Mouse (Mus musculus): ENCODE measurements at regions not wholly inside any gene's neighbourhood (a gene's known extent, or its start where the extent isn't known, plus 50 kb on each side); places are given as distances from the start of the nearest gene placed in this dataset.

GRCm38 (mm10) chr2:128353457-128353856 is 227.6 kb downstream of the Bcl2l11 start:
- DNase-seq (ENCODE audit: low spot score) (no peak), ATAC-seq (ENCODE audit: low read depth) (no peak)
- H3K4me2 ChIP-seq (ENCODE audit: low read depth, low read length): no peak overlapping the region
- H3K9me3 ChIP-seq (ENCODE audit: control insufficient read depth, low read length): peaks cover 12% of the 10 kb centered on the region
- no peak overlapping the region for H3K4me3 ChIP-seq (ENCODE audit: low read depth, low read length)
- H3K4me1 ChIP-seq (ENCODE audit: control insufficient read depth, insufficient read depth, low read length): no peaks in the 10 kb centered on the region
- H3K27me3 ChIP-seq (replicated peaks; ENCODE audit: control insufficient read depth, insufficient read depth, low read length): no peaks in the 10 kb centered on the region
- no peak overlapping the region for H3K9ac ChIP-seq (ENCODE audit: low read depth, low read length)
- no peak overlapping the region for H3K27ac ChIP-seq (replicated peaks; ENCODE audit: low read depth, low read length)
- H3K36me3 ChIP-seq (ENCODE audit: control insufficient read depth, insufficient read depth, low read length): no peaks in the 10 kb centered on the region
- 78% methylated on average over 3 of the region's 3 CpGs for WGBS

DNA sequence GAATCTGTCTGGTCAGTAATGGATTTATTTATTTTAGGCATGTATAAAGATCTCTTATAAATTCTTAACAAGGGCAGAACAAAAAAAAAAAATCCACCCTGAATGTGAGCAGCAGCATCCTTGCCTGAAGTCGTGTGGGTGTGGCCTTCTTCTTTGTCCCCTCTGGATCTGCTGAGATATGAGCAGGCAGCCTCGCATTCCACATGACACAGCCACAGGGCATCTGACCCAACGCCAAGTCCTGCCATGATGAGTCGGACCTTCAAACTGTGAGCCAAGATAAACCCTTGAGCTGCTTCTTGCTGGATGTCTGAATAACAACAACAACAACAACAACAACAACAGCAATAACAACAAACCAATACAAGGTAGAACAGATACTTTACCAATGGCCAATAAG is 230.5 kb downstream of the Bcl2l11 start:
- Histone ChIP-seq H3K9me3 (ENCODE audit: control insufficient read depth, low read length) (peaks cover 12% of the 10 kb centered on the region), H3K9ac (ENCODE audit: low read depth, low read length) (no peak overlapping the region), H3K36me3 (ENCODE audit: control insufficient read depth, insufficient read depth, low read length) (no peaks in the 10 kb centered on the region), H3K4me2 (ENCODE audit: low read depth, low read length) (no peak overlapping the region), H3K27ac (replicated peaks; ENCODE audit: low read depth, low read length) (no peak overlapping the region), H3K4me1 (ENCODE audit: control insufficient read depth, insufficient read depth, low read length) (no peaks in the 10 kb centered on the region), H3K27me3 (replicated peaks; ENCODE audit: control insufficient read depth, insufficient read depth, low read length) (no peaks in the 10 kb centered on the region), H3K4me3 (ENCODE audit: low read depth, low read length) (no peak overlapping the region)
- ATAC-seq (ENCODE audit: low read depth): no peak
- 75% methylated on average over 4 of the region's 4 CpGs for WGBS
- DNase-seq (ENCODE audit: low spot score): no peak

DNA sequence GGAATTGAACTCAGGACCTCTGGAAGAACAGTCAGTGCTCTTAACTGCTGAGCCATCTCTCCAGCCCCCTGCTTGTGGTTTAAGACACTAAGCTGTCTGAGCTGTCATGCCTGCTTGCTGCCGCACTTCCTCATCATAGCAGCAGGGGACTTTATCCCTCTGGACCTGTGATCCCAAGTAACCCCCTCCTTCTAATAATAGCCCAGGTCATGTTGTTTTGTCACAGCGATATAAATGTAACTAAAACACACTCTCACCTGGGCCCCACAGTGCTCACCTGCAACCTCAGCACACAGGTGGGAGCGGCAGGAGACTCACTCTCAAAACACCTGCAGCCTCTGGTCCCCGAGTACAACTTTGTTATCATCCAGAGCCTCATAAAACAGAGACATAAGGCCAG is 231.9 kb upstream of the Spdye4c start:
- no peaks in the 10 kb centered on the region for H3K27me3 ChIP-seq (replicated peaks; ENCODE audit: control insufficient read depth, insufficient read depth, low read length)
- ATAC-seq (ENCODE audit: low read depth) (no peak), DNase-seq (ENCODE audit: low spot score) (no peak)
- H3K4me1 ChIP-seq (ENCODE audit: control insufficient read depth, insufficient read depth, low read length): peaks cover 2% of the 10 kb centered on the region; the same call in 1 of the 2 replicates
- WGBS: 71% methylated on average over 4 of the region's 4 CpGs
- H3K27ac ChIP-seq (replicated peaks; ENCODE audit: low read depth, low read length): no peak overlapping the region
- H3K9ac ChIP-seq (ENCODE audit: low read depth, low read length): no peak overlapping the region
- H3K4me2 ChIP-seq (ENCODE audit: low read depth, low read length): no peak overlapping the region
- no peak overlapping the region for H3K4me3 ChIP-seq (ENCODE audit: low read depth, low read length)
- peaks cover 12% of the 10 kb centered on the region for H3K9me3 ChIP-seq (ENCODE audit: control insufficient read depth, low read length)
- H3K36me3 ChIP-seq (ENCODE audit: control insufficient read depth, insufficient read depth, low read length): no peaks in the 10 kb centered on the region

DNA sequence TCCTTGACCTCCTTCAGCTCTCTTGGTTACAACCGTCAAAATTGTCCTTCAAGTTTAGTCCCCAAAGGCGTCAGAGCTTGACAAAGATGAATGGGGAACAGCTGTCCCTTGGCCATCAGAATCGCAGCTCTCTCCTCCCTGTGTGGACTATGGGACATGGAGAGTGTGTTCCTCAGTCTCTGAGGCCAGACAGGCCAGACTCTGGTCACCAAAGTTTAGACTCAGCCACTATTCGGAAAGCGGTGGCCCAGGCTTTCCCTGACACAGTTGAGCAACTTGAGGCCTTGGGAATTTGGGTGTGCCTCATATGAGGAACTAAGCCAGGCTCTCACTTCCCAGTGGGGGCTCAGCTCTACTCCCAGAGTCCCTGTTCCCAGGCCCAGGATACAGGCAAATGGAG is 230.5 kb upstream of the Spdye4c start:
- Histone ChIP-seq H3K9ac (ENCODE audit: low read depth, low read length) (no peak overlapping the region), H3K4me3 (ENCODE audit: low read depth, low read length) (no peak overlapping the region), H3K27ac (replicated peaks; ENCODE audit: low read depth, low read length) (no peak overlapping the region), H3K27me3 (replicated peaks; ENCODE audit: control insufficient read depth, insufficient read depth, low read length) (no peaks in the 10 kb centered on the region), H3K4me1 (ENCODE audit: control insufficient read depth, insufficient read depth, low read length) (peaks cover 8% of the 10 kb centered on the region; the same call in 1 of the 2 replicates), H3K4me2 (ENCODE audit: low read depth, low read length) (no peak overlapping the region), H3K36me3 (ENCODE audit: control insufficient read depth, insufficient read depth, low read length) (no peaks in the 10 kb centered on the region), H3K9me3 (ENCODE audit: control insufficient read depth, low read length) (peaks cover 5% of the 10 kb centered on the region)
- 79% methylated on average over 5 of the region's 5 CpGs for WGBS
- no peak for ATAC-seq (ENCODE audit: low read depth)
- DNase-seq (ENCODE audit: low spot score): no peak

GRCm38 (mm10) chr2:128361436-128361835 is 229.6 kb upstream of the Spdye4c start:
- no peaks in the 10 kb centered on the region; the same call in 1 of the 2 replicates for H3K9me3 ChIP-seq (ENCODE audit: control insufficient read depth, low read length)
- H3K4me3 ChIP-seq (ENCODE audit: low read depth, low read length): no peak overlapping the region
- ATAC-seq (ENCODE audit: low read depth) (no peak), DNase-seq (ENCODE audit: low spot score) (no peak)
- no peak overlapping the region for H3K4me2 ChIP-seq (ENCODE audit: low read depth, low read length)
- H3K9ac ChIP-seq (ENCODE audit: low read depth, low read length): no peak overlapping the region
- WGBS: 82% methylated on average over 1 of the region's 1 CpGs
- no peak overlapping the region for H3K27ac ChIP-seq (replicated peaks; ENCODE audit: low read depth, low read length)
- no peaks in the 10 kb centered on the region for H3K36me3 ChIP-seq (ENCODE audit: control insufficient read depth, insufficient read depth, low read length)
- peaks cover 8% of the 10 kb centered on the region; the same call in 1 of the 2 replicates for H3K4me1 ChIP-seq (ENCODE audit: control insufficient read depth, insufficient read depth, low read length)
- no peaks in the 10 kb centered on the region for H3K27me3 ChIP-seq (replicated peaks; ENCODE audit: control insufficient read depth, insufficient read depth, low read length)

DNA sequence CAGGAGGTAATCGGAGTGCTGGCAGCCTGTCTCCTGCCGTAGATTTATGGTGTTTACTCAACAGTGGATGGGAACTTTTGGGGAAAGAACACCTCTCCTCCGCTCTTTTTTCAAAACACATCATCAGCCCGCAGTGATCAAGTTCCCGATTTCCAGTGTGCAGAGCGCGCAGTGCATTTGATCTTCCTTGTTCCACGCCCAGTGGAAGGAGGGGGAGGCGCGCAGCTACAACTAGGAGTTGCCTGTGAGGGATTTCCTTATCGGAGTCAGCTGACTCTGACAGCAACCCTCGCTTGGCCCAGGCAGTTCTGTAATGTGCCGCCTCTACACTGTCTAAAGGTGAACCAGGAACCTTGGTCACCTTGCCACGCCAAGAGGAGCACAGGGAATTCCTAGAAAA is 226.8 kb upstream of the Spdye4c start:
- Histone ChIP-seq H3K36me3 (ENCODE audit: control insufficient read depth, insufficient read depth, low read length) (no peaks in the 10 kb centered on the region), H3K4me3 (ENCODE audit: low read depth, low read length) (peak overlapping the region; percentile 14; the same call in 1 of the 2 replicates), H3K27ac (replicated peaks; ENCODE audit: low read depth, low read length) (no peak overlapping the region), H3K4me2 (ENCODE audit: low read depth, low read length) (peak overlapping the region; percentile 40), H3K4me1 (ENCODE audit: control insufficient read depth, insufficient read depth, low read length) (peaks cover 8% of the 10 kb centered on the region; the same call in 1 of the 2 replicates), H3K27me3 (replicated peaks; ENCODE audit: control insufficient read depth, insufficient read depth, low read length) (no peaks in the 10 kb centered on the region), H3K9ac (ENCODE audit: low read depth, low read length) (no peak overlapping the region), H3K9me3 (ENCODE audit: control insufficient read depth, low read length) (no peaks in the 10 kb centered on the region)
- ATAC-seq (ENCODE audit: low read depth) (peak; percentile 65; the same call in 1 of the 2 replicates), DNase-seq (ENCODE audit: low spot score) (peak; percentile 85)
- 27% methylated on average over 14 of the region's 14 CpGs for WGBS

- DNase-seq (ENCODE audit: low spot score): no peak
- H3K4me1 ChIP-seq (ENCODE audit: control insufficient read depth, insufficient read depth, low read length): peaks cover 8% of the 10 kb centered on the region; the same call in 1 of the 2 replicates
- H3K9ac ChIP-seq (ENCODE audit: low read depth, low read length): no peak overlapping the region
- H3K27ac ChIP-seq (replicated peaks; ENCODE audit: low read depth, low read length): no peak overlapping the region
- no peak overlapping the region for H3K4me3 ChIP-seq (ENCODE audit: low read depth, low read length)
- H3K9me3 ChIP-seq (ENCODE audit: control insufficient read depth, low read length): no peaks in the 10 kb centered on the region
- no peaks in the 10 kb centered on the region for H3K36me3 ChIP-seq (ENCODE audit: control insufficient read depth, insufficient read depth, low read length)
- H3K27me3 ChIP-seq (replicated peaks; ENCODE audit: control insufficient read depth, insufficient read depth, low read length): no peaks in the 10 kb centered on the region
- no peak overlapping the region for H3K4me2 ChIP-seq (ENCODE audit: low read depth, low read length)
- no peak for ATAC-seq (ENCODE audit: low read depth)
- WGBS: 62% methylated on average over 3 of the region's 3 CpGs
Measured at GRCm38 (mm10) chr2:128365004-128365403, 226.0 kb upstream of the Spdye4c start.

- ATAC-seq (ENCODE audit: low read depth): no peak
- no peaks in the 10 kb centered on the region for H3K27me3 ChIP-seq (replicated peaks; ENCODE audit: control insufficient read depth, insufficient read depth, low read length)
- 93% methylated on average over 2 of the region's 2 CpGs for WGBS
Measured at GRCm38 (mm10) chr2:128365775-128366174, 225.2 kb upstream of the Spdye4c start.

GRCm38 (mm10) chr2:128367266-128368150 is 223.5 kb upstream of the Spdye4c start:
- Histone ChIP-seq H3K36me3 (ENCODE audit: control insufficient read depth, insufficient read depth, low read length) (no peaks in the 10 kb centered on the region), H3K27ac (replicated peaks; ENCODE audit: low read depth, low read length) (no peak overlapping the region), H3K4me2 (ENCODE audit: low read depth, low read length) (no peak overlapping the region), H3K9ac (ENCODE audit: low read depth, low read length) (no peak overlapping the region), H3K4me1 (ENCODE audit: control insufficient read depth, insufficient read depth, low read length) (peaks cover 13% of the 10 kb centered on the region), H3K4me3 (ENCODE audit: low read depth, low read length) (no peak overlapping the region), H3K27me3 (replicated peaks; ENCODE audit: control insufficient read depth, insufficient read depth, low read length) (no peaks in the 10 kb centered on the region), H3K9me3 (ENCODE audit: control insufficient read depth, low read length) (no peaks in the 10 kb centered on the region)
- ATAC-seq (ENCODE audit: low read depth): no peak
- WGBS: 86% methylated on average over 14 of the region's 14 CpGs
- DNase-seq (ENCODE audit: low spot score): no peak

More at GRCm38 (mm10) chr2:128365775-128366174, 225.2 kb upstream of the Spdye4c start:
- Histone ChIP-seq H3K4me1 (ENCODE audit: control insufficient read depth, insufficient read depth, low read length) (peaks cover 8% of the 10 kb centered on the region), H3K27ac (replicated peaks; ENCODE audit: low read depth, low read length) (no peak overlapping the region), H3K36me3 (ENCODE audit: control insufficient read depth, insufficient read depth, low read length) (no peaks in the 10 kb centered on the region), H3K4me3 (ENCODE audit: low read depth, low read length) (no peak overlapping the region), H3K4me2 (ENCODE audit: low read depth, low read length) (no peak overlapping the region), H3K9ac (ENCODE audit: low read depth, low read length) (no peak overlapping the region), H3K9me3 (ENCODE audit: control insufficient read depth, low read length) (no peaks in the 10 kb centered on the region)
- DNase-seq (ENCODE audit: low spot score): no peak

Measured in embryonic facial prominence, embryonic 14.5 days (tissue).